Mouse (Mus musculus) activated CD4-positive, CD25-positive, alpha-beta regulatory T cell, adult 4 months (primary cell): ENCODE data around the gene Mmp15. TPM values are rescaled to one million over a fixed set of nuclear protein-coding genes. Genes with fewer than 3 reads are reported as not detected.
"Not testable (repeated sequence)": the region's sequence is repeated elsewhere in the genome, so short reads cannot be mapped to it uniquely, and the experiment has no call there.

Source experiments
- ATAC-seq: one replicate; pipeline ENCODE4 v1.8.0; 2017
- polyA plus RNA-seq, 2 experiments: library from polyadenylated mRNA; unstranded; fragments of 100-300 nt; shearing (Covaris generic); gene quantifications; one replicate each; pipeline ENCODE4 v1.2.1; 2017

Mmp15 gene
- polyA plus RNA-seq, 2 experiments from 2014 or later: 0.95 to 1.6 TPM

GRCm38 (mm10) chr8:95378928-95379327, 26.9 kb downstream of the Mmp15 start:
- ATAC-seq: not testable (repeated sequence)

- ATAC-seq: no peak
These were observed 28.9 kb downstream of the Mmp15 start for GRCm38 (mm10) chr8:95380953-95381352.

- ATAC-seq: no peak
These were observed 29.5 kb downstream of the Mmp15 start for GRCm38 (mm10) chr8:95381595-95381994.

- ATAC-seq: no peak
These were observed 32.4 kb downstream of the Mmp15 start for GRCm38 (mm10) chr8:95384501-95384900.

- no peak for ATAC-seq
These were observed 34.0 kb downstream of the Mmp15 start for GRCm38 (mm10) chr8:95386037-95386436.

GRCm38 (mm10) chr8:95387221-95387620, 35.2 kb downstream of the Mmp15 start:
- ATAC-seq: no peak

GRCm38 (mm10) chr8:95387936-95388335, 35.9 kb downstream of the Mmp15 start:
- ATAC-seq: no peak

GRCm38 (mm10) chr8:95390312-95390711, 38.2 kb downstream of the Mmp15 start:
- peak; percentile 23 for ATAC-seq

- no peak for ATAC-seq
These were observed 39.0 kb downstream of the Mmp15 start for GRCm38 (mm10) chr8:95391101-95391500.

- no peak for ATAC-seq
These were observed 40.5 kb downstream of the Mmp15 start for GRCm38 (mm10) chr8:95392604-95393003.

GRCm38 (mm10) chr8:95395186-95395918, 43.3 kb downstream of the Mmp15 start:
- no peak for ATAC-seq

GRCm38 (mm10) chr8:95396752-95397151, 44.7 kb downstream of the Mmp15 start:
- no peak for ATAC-seq

GRCm38 (mm10) chr8:95397201-95397600, 45.1 kb downstream of the Mmp15 start:
- ATAC-seq: no peak

- no peak for ATAC-seq
These were observed 47.1 kb downstream of the Mmp15 start for GRCm38 (mm10) chr8:95399131-95399530.

- no peak for ATAC-seq
These were observed 49.0 kb downstream of the Mmp15 start for GRCm38 (mm10) chr8:95401091-95401490.

GRCm38 (mm10) chr8:95409518-95409917, 57.5 kb downstream of the Mmp15 start:
- no peak for ATAC-seq

- ATAC-seq: no peak
These were observed 59.4 kb downstream of the Mmp15 start for GRCm38 (mm10) chr8:95411309-95411972.

- ATAC-seq: no peak
These were observed 70.2 kb downstream of the Mmp15 start for GRCm38 (mm10) chr8:95422193-95422810.

Other genes starting within 250 kb of the Mmp15 start
- gene Kifc3, start 149.5 kb upstream of the Mmp15 start, polyA plus RNA-seq: 1 to 10 TPM in 1 of 2 experiments, not detected in 1; 1.3 TPM
- under 1 TPM in 1 of 2 experiments, not detected in 1; 0.22 TPM for gene Cngb1, start 45.7 kb upstream of the Mmp15 start, polyA plus RNA-seq
- gene Tepp, start 41.7 kb upstream of the Mmp15 start, polyA plus RNA-seq: not detected
- gene Zfp319, start 20.3 kb upstream of the Mmp15 start, polyA plus RNA-seq: 1 to 10 TPM; 3.2 to 4.5 TPM
- gene Usb1, start 20.0 kb upstream of the Mmp15 start, polyA plus RNA-seq: 10 to 100 TPM; 51.4 to 65.4 TPM
- 10 to 100 TPM; 65.2 to 66.9 TPM for gene Cfap20, start 82.6 kb downstream of the Mmp15 start, polyA plus RNA-seq
- 10 to 100 TPM; 13.9 to 14.2 TPM for gene Csnk2a2, start 137.8 kb downstream of the Mmp15 start, polyA plus RNA-seq
- gene Ccdc113, start 181.8 kb downstream of the Mmp15 start, polyA plus RNA-seq: not detected
- gene Prss54, start 224.1 kb downstream of the Mmp15 start, polyA plus RNA-seq: not detected